Mouse (Mus musculus) WW6 (cell line): ENCODE data around the gene Tecr.
"Not testable (repeated sequence)": the region's sequence is repeated elsewhere in the genome, so short reads cannot be mapped to it uniquely, and the experiment has no call there.

ENCODE experiments used
- DNase-seq: peaks from one replicate; pipeline ENCODE4 v3.0.0-alpha.2; 2013; ENCODE audit warnings: low read depth, low spot score

Gene Tecr

GRCm38 (mm10) chr8:83583236-83583635 is 24.5 kb downstream of the Tecr start:
- no peak for DNase-seq

GRCm38 (mm10) chr8:83582226-83582625 is 25.5 kb downstream of the Tecr start:
- no peak for DNase-seq

- no peak for DNase-seq
These were observed 26.9 kb downstream of the Tecr start for GRCm38 (mm10) chr8:83580826-83581225.

- no peak for DNase-seq
These were observed 28.1 kb downstream of the Tecr start for GRCm38 (mm10) chr8:83579676-83580075.

- DNase-seq: no peak
These were observed 29.4 kb downstream of the Tecr start for GRCm38 (mm10) chr8:83578131-83579055.

- DNase-seq: no peak
These were observed 30.4 kb downstream of the Tecr start for GRCm38 (mm10) chr8:83577384-83577791.

- no peak for DNase-seq
These were observed 30.9 kb downstream of the Tecr start for GRCm38 (mm10) chr8:83576921-83577320.

- no peak for DNase-seq
These were observed 31.3 kb downstream of the Tecr start for GRCm38 (mm10) chr8:83576516-83576895.

GRCm38 (mm10) chr8:83575561-83576515 is 31.9 kb downstream of the Tecr start:
- DNase-seq: no peak

GRCm38 (mm10) chr8:83574631-83575315 is 33.0 kb downstream of the Tecr start:
- no peak for DNase-seq

- no peak for DNase-seq
These were observed 34.5 kb downstream of the Tecr start for GRCm38 (mm10) chr8:83573140-83573875.

- DNase-seq: no peak
These were observed 35.4 kb downstream of the Tecr start for GRCm38 (mm10) chr8:83572246-83572812.

- no peak for DNase-seq
These were observed 36.0 kb downstream of the Tecr start for GRCm38 (mm10) chr8:83571791-83572190.

- not testable (repeated sequence) for DNase-seq
These were observed 36.8 kb downstream of the Tecr start for GRCm38 (mm10) chr8:83571001-83571340.

- DNase-seq: no peak
These were observed 37.3 kb downstream of the Tecr start for GRCm38 (mm10) chr8:83570272-83571000.

- DNase-seq: no peak
These were observed 38.6 kb downstream of the Tecr start for GRCm38 (mm10) chr8:83569165-83569564.

- no peak for DNase-seq
These were observed 39.0 kb downstream of the Tecr start for GRCm38 (mm10) chr8:83568755-83569154.

GRCm38 (mm10) chr8:83568128-83568527 is 39.6 kb downstream of the Tecr start:
- DNase-seq: no peak

- DNase-seq: no peak
These were observed 40.1 kb downstream of the Tecr start for GRCm38 (mm10) chr8:83567668-83568067.
